Mouse (Mus musculus) lung, postnatal 14 days (tissue): Measurements from ENCODE around the gene Usp29.
"Not testable (repeated sequence)": the region's sequence is repeated elsewhere in the genome, so short reads cannot be mapped to it uniquely, and the experiment has no call there.

ENCODE experiments used
- DNase-seq: peaks from one replicate; pipeline ENCODE4 v3.0.0; 2021

Usp29 gene

GRCm38 (mm10) chr7:6822633-6823032 lies 92.3 kb downstream of the Usp29 start:
- DNase-seq = peak; percentile 5

GRCm38 (mm10) chr7:6823673-6824072 lies 93.3 kb downstream of the Usp29 start:
- no peak for DNase-seq

- DNase-seq = peak; percentile 59
These were observed 95.7 kb downstream of the Usp29 start for GRCm38 (mm10) chr7:6825966-6826647.

- no peak for DNase-seq
These were observed 98.8 kb downstream of the Usp29 start for GRCm38 (mm10) chr7:6829148-6829547.

- no peak for DNase-seq
These were observed 104.6 kb downstream of the Usp29 start for GRCm38 (mm10) chr7:6834950-6835349.

GRCm38 (mm10) chr7:6835351-6835750 lies 105.0 kb downstream of the Usp29 start:
- no peak for DNase-seq

- no peak for DNase-seq
These were observed 107.0 kb downstream of the Usp29 start for GRCm38 (mm10) chr7:6837297-6837925.

GRCm38 (mm10) chr7:6837926-6838554 lies 107.7 kb downstream of the Usp29 start:
- no peak for DNase-seq

- DNase-seq = peak; percentile 48
These were observed 110.5 kb downstream of the Usp29 start for GRCm38 (mm10) chr7:6840860-6841259.

GRCm38 (mm10) chr7:6849495-6849894 lies 119.1 kb downstream of the Usp29 start:
- DNase-seq = no peak

- DNase-seq = no peak
These were observed 119.9 kb downstream of the Usp29 start for GRCm38 (mm10) chr7:6850321-6850720.

- no peak for DNase-seq
These were observed 120.9 kb downstream of the Usp29 start for GRCm38 (mm10) chr7:6851256-6851655.

GRCm38 (mm10) chr7:6851717-6852503 lies 121.5 kb downstream of the Usp29 start:
- no peak for DNase-seq

GRCm38 (mm10) chr7:6855613-6856405 lies 125.4 kb downstream of the Usp29 start:
- DNase-seq = no peak

- DNase-seq = no peak
These were observed 128.4 kb downstream of the Usp29 start for GRCm38 (mm10) chr7:6858694-6859270.

GRCm38 (mm10) chr7:6860689-6861088 lies 130.3 kb downstream of the Usp29 start:
- no peak for DNase-seq

- DNase-seq = no peak
These were observed 136.0 kb downstream of the Usp29 start for GRCm38 (mm10) chr7:6866351-6866750.

GRCm38 (mm10) chr7:6868831-6869230 lies 138.5 kb downstream of the Usp29 start:
- no peak for DNase-seq

GRCm38 (mm10) chr7:6869556-6869955 lies 139.2 kb downstream of the Usp29 start:
- no peak for DNase-seq

GRCm38 (mm10) chr7:6874448-6874847 lies 144.1 kb downstream of the Usp29 start:
- DNase-seq = no peak

GRCm38 (mm10) chr7:6878202-6878601 lies 147.8 kb downstream of the Usp29 start:
- no peak for DNase-seq

GRCm38 (mm10) chr7:6878849-6879248 lies 148.5 kb downstream of the Usp29 start:
- DNase-seq = not testable (repeated sequence)
